Mouse (Mus musculus) stomach, embryonic 16.5 days (tissue): Measurements from ENCODE around the gene Rassf8. TPM values are rescaled to one million over a fixed set of nuclear protein-coding genes. Genes with fewer than 3 reads are reported as not detected.
A peak's percentile ranks its signal among the peaks of the same experiment; 100 is the strongest.

Experiments
- ATAC-seq: fragments of 200-750 bp; cut with Nextera tagmentation; 2 replicates; pipeline ENCODE4 v1.8.0; 2017; ENCODE audit warnings: moderate number of reproducible peaks, moderate TSS enrichment; ENCODE audit not compliant: insufficient read depth, low FRiP score
- H3K27ac ChIP-seq: fragments of 300-500 bp; sonication (generic); 2 replicates; pipeline ENCODE4 v1.5.1; 2014; ENCODE audit warnings: low read length
- H3K27me3 ChIP-seq: fragments of 300-500 bp; sonication (generic); 2 replicates; pipeline ENCODE4 v1.6.1; 2014; ENCODE audit warnings: low read length, control low read depth, mixed read lengths; ENCODE audit not compliant: control insufficient read depth, insufficient read depth
- H3K36me3 ChIP-seq: fragments of 300-500 bp; sonication (generic); 2 replicates; pipeline ENCODE4 v1.6.1; 2014; ENCODE audit warnings: low read length; ENCODE audit not compliant: control insufficient read depth, insufficient read depth
- H3K4me1 ChIP-seq: fragments of 300-500 bp; sonication (generic); 2 replicates; pipeline ENCODE4 v1.6.1; 2014; ENCODE audit warnings: low read length, control low read depth, mixed read lengths; ENCODE audit not compliant: control insufficient read depth, insufficient read depth
- H3K4me2 ChIP-seq: fragments of 300-500 bp; sonication (generic); 2 replicates; pipeline ENCODE4 v1.6.1; 2014; ENCODE audit warnings: low read depth, low read length, mixed read lengths
- H3K4me3 ChIP-seq: fragments of 300-500 bp; sonication (generic); replicated peaks from 2 replicates; pipeline ENCODE4 v1.5.1; 2014; ENCODE audit warnings: mild to moderate bottlenecking, low read length
- H3K9ac ChIP-seq: fragments of 300-500 bp; sonication (generic); 2 replicates; pipeline ENCODE4 v1.6.1; 2014; ENCODE audit warnings: low read length
- H3K9me3 ChIP-seq: fragments of 300-500 bp; sonication (generic); replicated peaks from 2 replicates; pipeline ENCODE4 v1.6.1; 2016; ENCODE audit warnings: low read length, control low read depth; ENCODE audit not compliant: control insufficient read depth
- WGBS: fragments of 180-500 bp; shearing (Covaris S2); extraction: QIAGEN DNeasy Blood & Tissue Kit; methylation state at CpG from one replicate; pipeline ENCODE4 v1.1.7; 2014; 5-methylcytosine and 5-hydroxymethylcytosine counted together
- polyA plus RNA-seq: library from polyadenylated mRNA; unstranded; fragments of >200 nt; fragmentation: Nextera tagmentation; extraction: Ambion mirVana; gene quantifications from 2 replicates; pipeline ENCODE4 v1.2.1, GENCODE M21; 2015

Rassf8 gene
- polyA plus RNA-seq, 1 experiment from 2014 or later: 5.7 TPM

DNA sequence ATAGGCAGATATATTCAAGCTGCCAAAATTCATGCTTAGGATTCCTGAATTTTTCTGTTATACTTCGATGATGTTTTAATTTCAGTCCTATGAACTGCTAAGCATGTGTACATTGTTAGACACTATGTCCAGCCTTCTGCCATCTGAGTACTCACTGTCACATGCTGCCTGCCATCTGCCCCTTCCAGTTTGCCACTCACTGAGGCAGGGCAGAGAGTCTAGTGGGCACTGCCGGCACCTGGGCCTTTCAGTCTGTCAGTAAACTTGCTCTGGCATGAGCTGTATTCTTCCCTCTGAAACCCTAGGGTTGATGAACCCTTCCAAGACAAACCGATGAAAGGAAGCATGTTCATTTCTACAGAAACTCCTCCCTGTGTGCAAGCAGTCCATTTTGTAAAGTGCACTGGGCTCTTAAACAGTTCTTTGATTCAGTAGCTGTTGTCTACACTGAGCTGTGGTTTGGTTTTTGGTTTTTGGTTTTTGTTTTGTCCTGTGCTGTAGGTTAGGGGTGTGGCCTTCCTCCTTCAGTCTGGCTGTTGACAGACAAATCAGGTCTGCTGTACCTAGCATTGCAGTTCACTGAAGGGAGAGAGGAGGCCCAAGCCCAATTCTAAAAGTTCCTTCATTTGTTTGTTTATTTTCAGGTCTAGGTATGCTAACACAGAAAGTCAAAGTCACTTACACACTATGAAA, 55.4 kb downstream of the Rassf8 start:
- Histone ChIP-seq H3K36me3 (no peaks in the 10 kb centered on the region), H3K27ac (no peak overlapping the region), H3K4me1 (peaks cover 5% of the 10 kb centered on the region; the same call in 1 of the 2 replicates), H3K9me3 (no peaks in the 10 kb centered on the region), H3K27me3 (no peaks in the 10 kb centered on the region), H3K9ac (no peak overlapping the region), H3K4me3 (no peak overlapping the region), H3K4me2 (no peak overlapping the region)
- 80% methylated on average over 3 of the region's 3 CpGs for WGBS
- no peak for ATAC-seq

DNA sequence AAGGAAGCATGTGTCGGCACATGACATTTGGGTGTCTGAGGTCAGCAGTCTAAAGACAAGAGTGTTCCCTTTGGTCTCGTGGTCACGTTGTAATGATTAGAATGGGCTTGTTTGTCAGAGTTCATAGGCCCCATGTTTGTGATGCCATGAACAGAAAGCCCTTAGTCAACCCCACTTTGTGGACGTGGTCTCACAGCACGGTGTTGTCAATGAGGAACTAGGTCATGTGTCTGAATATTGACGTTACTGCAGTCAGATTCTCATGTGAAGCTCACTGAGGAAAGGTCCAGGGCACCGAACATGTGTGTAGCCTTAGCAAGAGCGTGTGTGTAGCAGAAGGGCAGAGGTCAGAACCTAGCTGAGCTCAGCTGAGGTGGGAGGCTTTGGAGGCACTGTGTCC, 56.3 kb downstream of the Rassf8 start:
- 78% methylated on average over 8 of the region's 8 CpGs for WGBS
- no peaks in the 10 kb centered on the region for H3K36me3 ChIP-seq
- no peak overlapping the region for H3K9ac ChIP-seq

DNA sequence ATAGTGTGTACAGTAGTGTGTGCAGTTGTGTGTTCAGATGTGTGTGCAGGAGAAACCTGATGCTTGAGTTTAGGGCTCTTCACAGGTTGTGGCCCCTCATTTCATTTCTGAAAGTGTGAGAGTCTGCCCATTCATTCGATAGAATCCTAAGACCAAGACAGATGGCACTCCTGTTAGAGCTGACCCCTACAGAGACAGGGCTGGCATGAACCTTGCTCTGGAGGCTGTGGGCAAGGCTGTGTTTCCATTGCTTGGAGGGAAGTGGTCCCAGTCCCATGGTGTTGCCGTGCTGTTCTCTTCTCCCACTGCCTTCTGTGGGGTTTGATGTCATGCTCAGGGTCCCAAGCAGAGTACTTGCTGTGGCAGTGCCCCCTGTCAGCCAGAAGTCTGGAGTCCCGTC, 57.7 kb downstream of the Rassf8 start:
- Histone ChIP-seq H3K36me3 (no peaks in the 10 kb centered on the region), H3K27me3 (no peaks in the 10 kb centered on the region), H3K9me3 (no peaks in the 10 kb centered on the region), H3K27ac (no peak overlapping the region), H3K4me1 (no peaks in the 10 kb centered on the region; the same call in 1 of the 2 replicates), H3K4me3 (no peak overlapping the region), H3K4me2 (no peak overlapping the region), H3K9ac (no peak overlapping the region)
- 66% methylated on average over 3 of the region's 3 CpGs for WGBS
- no peak for ATAC-seq

More for the DNA sequence above, 56.3 kb downstream of the Rassf8 start:
- ATAC-seq: no peak
- H3K4me2 ChIP-seq: no peak overlapping the region
- no peak overlapping the region for H3K27ac ChIP-seq
- peaks cover 1% of the 10 kb centered on the region; the same call in 1 of the 2 replicates for H3K4me1 ChIP-seq
- no peaks in the 10 kb centered on the region for H3K9me3 ChIP-seq
- no peaks in the 10 kb centered on the region for H3K27me3 ChIP-seq
- no peak overlapping the region for H3K4me3 ChIP-seq

GRCm38 (mm10) chr6:145806784-145807183, 60.2 kb downstream of the Rassf8 start:
- Histone ChIP-seq H3K4me3 (no peak overlapping the region), H3K36me3 (no peaks in the 10 kb centered on the region), H3K9me3 (no peaks in the 10 kb centered on the region), H3K27me3 (no peaks in the 10 kb centered on the region), H3K27ac (no peak overlapping the region), H3K9ac (no peak overlapping the region), H3K4me2 (no peak overlapping the region), H3K4me1 (no peaks in the 10 kb centered on the region)
- ATAC-seq: no peak
- WGBS: 41% methylated on average over 2 of the region's 2 CpGs

- WGBS: 82% methylated on average over 9 of the region's 9 CpGs
- no peak overlapping the region for H3K4me2 ChIP-seq
- no peaks in the 10 kb centered on the region for H3K27me3 ChIP-seq
- ATAC-seq: no peak
- H3K4me3 ChIP-seq: no peak overlapping the region
- H3K4me1 ChIP-seq: no peaks in the 10 kb centered on the region
- no peak overlapping the region for H3K9ac ChIP-seq
- H3K9me3 ChIP-seq: no peaks in the 10 kb centered on the region
- no peaks in the 10 kb centered on the region for H3K36me3 ChIP-seq
- no peak overlapping the region for H3K27ac ChIP-seq
These were observed 61.4 kb downstream of the Rassf8 start for GRCm38 (mm10) chr6:145807929-145808328.

DNA sequence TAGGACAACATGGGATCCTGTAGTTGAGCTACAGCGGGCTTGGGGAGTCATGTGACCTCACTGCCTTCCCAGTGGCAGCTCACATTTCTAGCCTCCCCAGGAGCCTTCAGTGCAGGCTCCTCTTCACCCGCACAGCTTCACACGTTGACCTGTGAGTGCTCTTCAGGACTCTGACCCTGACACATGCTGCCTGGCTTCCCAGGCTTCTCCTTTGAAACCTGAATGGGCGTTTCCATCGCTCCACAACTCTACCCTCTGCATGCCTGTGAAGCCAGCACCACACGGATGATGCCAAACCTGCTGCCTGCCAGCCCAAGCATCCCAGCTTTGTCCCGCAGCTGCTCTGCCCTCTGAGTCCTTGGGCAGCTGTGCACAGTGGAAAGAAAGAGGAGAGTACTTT, 63.0 kb downstream of the Rassf8 start:
- Histone ChIP-seq H3K4me2 (no peak overlapping the region), H3K9me3 (no peaks in the 10 kb centered on the region), H3K27ac (no peak overlapping the region), H3K36me3 (no peaks in the 10 kb centered on the region), H3K9ac (no peak overlapping the region), H3K4me3 (no peak overlapping the region), H3K27me3 (no peaks in the 10 kb centered on the region), H3K4me1 (no peaks in the 10 kb centered on the region)
- 78% methylated on average over 7 of the region's 7 CpGs for WGBS
- no peak for ATAC-seq

DNA sequence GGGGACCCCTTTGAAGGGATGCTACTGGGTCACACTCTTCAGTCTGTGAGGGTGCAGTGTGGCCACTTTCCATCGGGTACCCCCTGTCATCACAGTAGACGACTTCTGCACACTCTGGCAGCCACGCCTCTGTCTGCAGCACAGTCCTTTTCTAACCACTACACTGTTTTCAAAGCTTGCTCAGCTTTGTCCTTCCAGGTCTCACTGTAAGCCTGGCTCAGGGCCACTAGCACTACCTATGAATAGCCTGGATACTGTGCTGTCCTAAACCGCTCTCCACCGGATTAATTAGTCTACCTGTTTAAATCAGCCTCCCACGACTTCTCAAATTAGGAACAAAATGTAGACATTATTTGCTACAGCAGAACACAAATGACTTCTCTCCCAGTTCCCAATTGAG, 63.5 kb downstream of the Rassf8 start:
- no peaks in the 10 kb centered on the region for H3K4me1 ChIP-seq
- H3K9ac ChIP-seq: no peak overlapping the region
- H3K36me3 ChIP-seq: no peaks in the 10 kb centered on the region
- H3K9me3 ChIP-seq: no peaks in the 10 kb centered on the region
- ATAC-seq: no peak
- H3K27ac ChIP-seq: no peak overlapping the region
- WGBS: 85% methylated on average over 6 of the region's 6 CpGs
- no peaks in the 10 kb centered on the region for H3K27me3 ChIP-seq
- no peak overlapping the region for H3K4me2 ChIP-seq
- no peak overlapping the region for H3K4me3 ChIP-seq

- Histone ChIP-seq H3K36me3 (no peaks in the 10 kb centered on the region), H3K4me1 (0 out of 2 replicates have a peak, but pooled peaks cover 4% of the 10 kb centered on the region), H3K9ac (no peak overlapping the region), H3K27me3 (no peaks in the 10 kb centered on the region), H3K9me3 (no peaks in the 10 kb centered on the region), H3K27ac (no peak overlapping the region), H3K4me2 (no peak overlapping the region), H3K4me3 (no peak overlapping the region)
- no peak for ATAC-seq
- 69% methylated on average over 1 of the region's 1 CpGs for WGBS
These were observed 64.6 kb downstream of the Rassf8 start for GRCm38 (mm10) chr6:145811174-145811573.

DNA sequence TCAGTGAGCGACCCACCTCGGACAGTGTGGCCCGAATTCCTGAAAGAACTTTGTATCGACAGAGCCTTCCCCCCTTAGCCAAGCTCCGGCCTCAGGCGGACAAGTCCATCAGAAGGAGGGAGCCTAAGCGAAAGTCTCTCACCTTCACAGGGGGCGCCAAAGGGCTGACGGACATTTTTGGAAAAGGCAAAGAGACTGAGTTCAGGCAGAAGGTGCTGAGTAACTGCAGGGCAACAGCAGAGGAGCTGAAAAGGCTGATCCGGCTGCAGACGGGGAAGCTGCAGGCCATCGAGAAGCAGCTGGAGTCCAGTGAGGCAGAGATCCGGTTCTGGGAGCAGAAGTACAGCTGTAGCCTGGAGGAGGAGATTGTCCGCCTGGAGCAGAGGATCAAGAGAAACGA, 68.7 kb downstream of the Rassf8 start:
- Histone ChIP-seq H3K4me1 (0 out of 2 replicates have a peak, but pooled peaks cover 4% of the 10 kb centered on the region), H3K4me2 (no peak overlapping the region), H3K36me3 (0 out of 2 replicates have a peak, but pooled peaks cover 3% of the 10 kb centered on the region), H3K4me3 (no peak overlapping the region), H3K9me3 (no peaks in the 10 kb centered on the region), H3K9ac (0 out of 2 replicates have a peak overlapping the region, but pooled peaks have one; percentile 5), H3K27me3 (no peaks in the 10 kb centered on the region), H3K27ac (no peak overlapping the region)
- WGBS: 40% methylated on average over 15 of the region's 15 CpGs
- no peak for ATAC-seq
